Mouse (Mus musculus) testis, adult 2 months (tissue): Measurements from ENCODE around the gene Prkce.

Experiments
- CTCF ChIP-seq: fragments of 200-500 bp; IDR thresholded peaks from 2 replicates; pipeline ENCODE4 v1.5.1; 2012; ENCODE audit warnings: low read depth, mild to moderate bottlenecking, inconsistent platforms, low read length, moderate library complexity; ENCODE audit not compliant: control insufficient read depth, insufficient read depth, insufficient replicate concordance
- POLR2A ChIP-seq: fragments of 200-500 bp; IDR thresholded peaks from 2 replicates; pipeline ENCODE4 v1.6.1; 2012; ENCODE audit warnings: low read depth, mild to moderate bottlenecking, inconsistent platforms, low read length, moderate library complexity; ENCODE audit not compliant: control insufficient read depth

GRCm38 (mm10) chr17:86367676-86368075, 200.1 kb downstream of the Prkce start:
- TF ChIP-seq POLR2A = no peak
- TF ChIP-seq CTCF = no peak
